ENCODE assay signal across 21 mouse cellular contexts in the genomic region with DNA sequence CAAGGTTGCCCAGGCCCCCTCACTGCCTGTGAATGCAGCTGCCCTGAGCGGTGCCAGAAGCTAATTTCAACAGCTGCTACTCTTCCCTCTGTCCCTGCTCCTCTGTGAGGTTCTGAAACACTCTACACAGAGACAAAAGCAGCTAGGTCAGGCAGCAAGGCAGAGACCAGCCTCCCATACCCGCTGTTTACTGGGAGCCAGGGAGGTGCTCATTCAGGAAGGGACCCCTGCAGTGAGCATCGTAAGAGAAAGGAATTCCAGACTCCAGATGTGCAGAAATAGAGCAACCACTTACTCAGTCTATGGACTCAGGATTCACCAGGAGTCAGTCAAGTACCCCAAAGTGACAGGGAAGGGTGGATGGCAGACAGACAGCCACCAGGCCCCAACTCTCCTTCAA.
"Had no signal": no experiment of that assay in that cellular context is flagged by ENCODE, and none has a peak within 500 bp of the region (broad histone marks: within the 10 kb centered on the region; RNA-seq: fewer than 3 reads in every experiment).

No protein-coding gene starts in this region.

- H3K27me3 ChIP-seq: liver, embryonic 12.5 days; liver, embryonic 15.5 days; lung, embryonic 15.5 days; megakaryocyte, embryonic 14.5 days; midbrain, embryonic 13.5 days; neural tube, embryonic 12.5 days; neural tube, embryonic 15.5 days had no signal

- H3K9me3 ChIP-seq: limb, embryonic 13.5 days; liver, embryonic 12.5 days; liver, embryonic 15.5 days; lung, embryonic 15.5 days; midbrain, embryonic 13.5 days; neural tube, embryonic 12.5 days; neural tube, embryonic 15.5 days had no signal

- H3K4me3 ChIP-seq: limb, embryonic 13.5 days; liver, embryonic 12.5 days; liver, embryonic 15.5 days; lung, embryonic 15.5 days; midbrain, embryonic 13.5 days; neural tube, embryonic 12.5 days; neural tube, embryonic 15.5 days had no signal

- DNase-seq: kidney, adult 9 months; kidney, postnatal 14 days; kidney, postnatal 4 days; left cerebral cortex, postnatal 4 days; liver; lung, adult 18-20 months; lung, postnatal 10 days; lung, postnatal 36 days; right cerebral cortex, adult 18-20 months; right cerebral cortex, postnatal 14 days; right cerebral cortex, postnatal 4 days; thymus, adult 18-20 months; thymus, postnatal 36 days had no signal

- H3K36me3 ChIP-seq: limb, embryonic 13.5 days; liver, embryonic 12.5 days; liver, embryonic 15.5 days; lung, embryonic 15.5 days; midbrain, embryonic 13.5 days; neural tube, embryonic 12.5 days; neural tube, embryonic 15.5 days had no signal

- H3K4me1 ChIP-seq: liver, embryonic 12.5 days; liver, embryonic 15.5 days; lung, embryonic 15.5 days had no signal

- ATAC-seq: liver, embryonic 12.5 days; midbrain, embryonic 13.5 days had no signal

- H3K4me2 ChIP-seq: limb, embryonic 13.5 days; liver, embryonic 12.5 days; liver, embryonic 15.5 days; lung, embryonic 15.5 days; midbrain, embryonic 13.5 days; neural tube, embryonic 12.5 days; neural tube, embryonic 15.5 days had no signal

- H3K27ac ChIP-seq: limb, embryonic 13.5 days; liver, embryonic 12.5 days; liver, embryonic 15.5 days; lung, embryonic 15.5 days; midbrain, embryonic 13.5 days; neural tube, embryonic 12.5 days; neural tube, embryonic 15.5 days had no signal

- H3K9ac ChIP-seq: limb, embryonic 13.5 days; liver, embryonic 12.5 days; liver, embryonic 15.5 days; lung, embryonic 15.5 days; midbrain, embryonic 13.5 days; neural tube, embryonic 12.5 days; neural tube, embryonic 15.5 days had no signal
